ENCODE assay signal across 8 mouse cellular contexts in genomic region chr13:74617163-74618019, GRCm38 (mm10). TPM values are rescaled to one million over a fixed set of nuclear protein-coding genes. Genes with fewer than 3 reads are reported as not detected.
DNase-seq lines count a peak whose midpoint lies in the region; ATAC-seq lines count a peak whose summit lies in the region.
"Not testable (repeated sequence)": the region's sequence is repeated elsewhere in the genome, so short reads cannot be mapped to it uniquely, and the experiment has no call there.

No protein-coding gene starts in this region.

- not testable (repeated sequence) for H3K27me3 ChIP-seq in intestine, embryonic 14.5 days (replicated peaks; ENCODE audit: control insufficient read depth, insufficient read depth, low read length)

- WGBS in intestine, embryonic 14.5 days, result 13% methylated on average over 22 of the region's 22 CpGs

- intact Hi-C loops in left cerebral cortex, postnatal 10 days (cut with DNase I), result not testable (repeated sequence)

- H3K27ac ChIP-seq in intestine, embryonic 14.5 days (ENCODE audit: low read depth), result peak overlapping the region; percentile 88

- H3K9ac ChIP-seq in intestine, embryonic 14.5 days (ENCODE audit: low read length), result peak overlapping the region; percentile 43

- H3K4me2 ChIP-seq in intestine, embryonic 14.5 days (ENCODE audit: low read length), result peak overlapping the region; percentile 54

- peak; percentile 97 for ATAC-seq in intestine, embryonic 14.5 days (replicated peaks; ENCODE audit: low FRiP score, low TSS enrichment, low read depth)
- peak; percentile 95 for ATAC-seq in megakaryocyte progenitor cell, adult 5-6 weeks (replicated peaks; ENCODE audit: poor library complexity)

- not testable (repeated sequence) for H3K9me3 ChIP-seq in intestine, embryonic 14.5 days (ENCODE audit: control insufficient read depth, low read length)

- peak; percentile 60 to 62 for DNase-seq in adrenal gland, adult 18-20 months (ENCODE audit: low spot score in 2 of 2)
- peak; percentile 86 for DNase-seq in embryo, embryonic 11 days
- DNase-seq in gastrocnemius, postnatal 25 days, result peak; percentile 82
- peak; percentile 85 for DNase-seq in intestine, embryonic 14.5 days (ENCODE audit: low spot score)
- peak; percentile 86 for DNase-seq in left cerebral cortex, postnatal 10 days (ENCODE audit: extremely low spot score in 1 of 2, low spot score in 2 of 2)
- peak; percentile 91 to 95 for DNase-seq in right cerebral cortex, postnatal 10 days (ENCODE audit: low spot score in 2 of 2)
- peak; percentile 83 for DNase-seq in urinary bladder, postnatal 14 days (ENCODE audit: low spot score)

- peak overlapping the region; percentile 42 for H3K4me3 ChIP-seq in intestine, embryonic 14.5 days (ENCODE audit: low read depth, low read length)

- not testable (repeated sequence) for H3K36me3 ChIP-seq in intestine, embryonic 14.5 days (ENCODE audit: control insufficient read depth, insufficient read depth, low read length)

- H3K4me1 ChIP-seq in intestine, embryonic 14.5 days (replicated peaks; ENCODE audit: control insufficient read depth, insufficient read depth, low read length), result not testable (repeated sequence)

RNA-seq across cellular contexts. Expression of gene Erap1, which starts 22.0 kb away (rescaled TPM):
- total RNA-seq in adrenal gland, adult 18-20 months (2021), result 10 to 100 TPM; 60.2 to 69.8 TPM
- total RNA-seq in gastrocnemius, postnatal 25 days (2021), result 10 to 100 TPM; 24.0 to 33.5 TPM
- polyA plus RNA-seq in intestine, embryonic 14.5 days (2014; fragmentation: Nextera tagmentation; extraction: Ambion mirVana), result 36.2 and 41.2 TPM in 2 replicates
- 10 to 100 TPM in 1 of 2 experiments, 1 to 10 TPM in 1; 9.9 to 10.5 TPM for total RNA-seq in left cerebral cortex, postnatal 10 days (2021)
- 137 and 142 TPM in 2 replicates for total RNA-seq in megakaryocyte progenitor cell, adult 5-6 weeks (2015)
- total RNA-seq in megakaryocyte progenitor cell, adult 5-6 weeks (2017), result 139 and 142 TPM in 2 replicates

Comparison
In these comparisons a context has a peak if more than half of its experiments do, and no peak if none do; other contexts are left out.
1. Peak in every context shown above with its lines: DNase-seq, ATAC-seq, H3K4me3 ChIP-seq and H3K27ac ChIP-seq.